Mouse (Mus musculus) forebrain, embryonic 12.5 days (tissue): ENCODE measurements around the gene Eif4g1. TPM values are rescaled to one million over a fixed set of nuclear protein-coding genes. Genes with fewer than 3 reads are reported as not detected.
A peak's percentile ranks its signal among the peaks of the same experiment; 100 is the strongest.
"Not testable (repeated sequence)": the region's sequence is repeated elsewhere in the genome, so short reads cannot be mapped to it uniquely, and the experiment has no call there.

Experiments used
- ATAC-seq: fragments of 200-750 bp; cut with Nextera tagmentation; 2 replicates; pipeline ENCODE4 v1.8.0; 2017; ENCODE audit warnings: moderate TSS enrichment; ENCODE audit not compliant: low FRiP score
- H3K27ac ChIP-seq: fragments of 300-500 bp; sonication (generic); 2 replicates; pipeline ENCODE4 v1.5.1; 2016; ENCODE audit warnings: mild to moderate bottlenecking
- H3K27me3 ChIP-seq: fragments of 300-500 bp; sonication (generic); 2 replicates; pipeline ENCODE4 v1.6.1; 2016; ENCODE audit warnings: mild to moderate bottlenecking
- H3K36me3 ChIP-seq: fragments of 300-500 bp; sonication (generic); replicated peaks from 2 replicates; pipeline ENCODE4 v1.6.1; 2016; ENCODE audit warnings: mild to moderate bottlenecking
- H3K4me1 ChIP-seq: fragments of 300-500 bp; sonication (generic); 2 replicates; pipeline ENCODE4 v1.6.1; 2016
- H3K4me2 ChIP-seq: fragments of 300-500 bp; sonication (generic); 2 replicates; pipeline ENCODE4 v1.6.1; 2016; ENCODE audit warnings: mild to moderate bottlenecking, moderate library complexity
- H3K4me3 ChIP-seq: fragments of 300-500 bp; sonication (generic); replicated peaks from 2 replicates; pipeline ENCODE4 v1.5.1; 2016; ENCODE audit warnings: mild to moderate bottlenecking
- H3K9ac ChIP-seq: fragments of 300-500 bp; sonication (generic); 2 replicates; pipeline ENCODE4 v1.6.1; 2016; ENCODE audit warnings: mild to moderate bottlenecking
- H3K9me3 ChIP-seq: fragments of 300-500 bp; sonication (generic); 2 replicates; pipeline ENCODE4 v1.6.1; 2016
- WGBS: fragments of 180-500 bp; shearing (Covaris S2); methylation state at CpG from one replicate; pipeline ENCODE4 v1.1.7; 2016; 5-methylcytosine and 5-hydroxymethylcytosine counted together
- polyA plus RNA-seq: library from polyadenylated mRNA; unstranded; fragments of >200 nt; fragmentation: Nextera tagmentation; extraction: Ambion mirVana; gene quantifications from 2 replicates; pipeline ENCODE4 v1.2.1, GENCODE M21; 2016

Gene Eif4g1
- 190 and 211 TPM in 2 replicates for polyA plus RNA-seq

DNA sequence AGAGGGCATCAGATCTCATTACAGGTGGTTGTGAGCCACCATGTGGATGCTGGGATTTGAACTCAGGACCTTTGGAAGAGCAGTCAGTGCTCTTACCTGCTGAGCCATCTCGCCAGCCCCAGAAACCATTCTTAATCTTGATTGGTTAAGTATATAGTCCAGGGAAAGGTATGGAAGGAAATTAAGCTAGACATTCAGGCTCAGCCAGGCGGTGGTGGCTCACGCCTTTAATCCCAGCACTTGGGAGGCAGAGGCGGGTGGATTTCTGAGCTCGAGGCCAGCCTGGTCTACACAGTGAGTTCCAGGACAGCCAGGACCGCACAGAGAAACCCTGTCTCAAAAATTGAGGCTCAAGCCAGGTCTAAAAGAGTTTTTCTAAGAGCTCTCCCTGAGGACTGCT lies at the start of gene Eif4g1:
Eif4g1 (plus strand) TSS at position 301 of the 400 bp plus-strand sequence.
- not testable (repeated sequence) for H3K9me3 ChIP-seq

DNA sequence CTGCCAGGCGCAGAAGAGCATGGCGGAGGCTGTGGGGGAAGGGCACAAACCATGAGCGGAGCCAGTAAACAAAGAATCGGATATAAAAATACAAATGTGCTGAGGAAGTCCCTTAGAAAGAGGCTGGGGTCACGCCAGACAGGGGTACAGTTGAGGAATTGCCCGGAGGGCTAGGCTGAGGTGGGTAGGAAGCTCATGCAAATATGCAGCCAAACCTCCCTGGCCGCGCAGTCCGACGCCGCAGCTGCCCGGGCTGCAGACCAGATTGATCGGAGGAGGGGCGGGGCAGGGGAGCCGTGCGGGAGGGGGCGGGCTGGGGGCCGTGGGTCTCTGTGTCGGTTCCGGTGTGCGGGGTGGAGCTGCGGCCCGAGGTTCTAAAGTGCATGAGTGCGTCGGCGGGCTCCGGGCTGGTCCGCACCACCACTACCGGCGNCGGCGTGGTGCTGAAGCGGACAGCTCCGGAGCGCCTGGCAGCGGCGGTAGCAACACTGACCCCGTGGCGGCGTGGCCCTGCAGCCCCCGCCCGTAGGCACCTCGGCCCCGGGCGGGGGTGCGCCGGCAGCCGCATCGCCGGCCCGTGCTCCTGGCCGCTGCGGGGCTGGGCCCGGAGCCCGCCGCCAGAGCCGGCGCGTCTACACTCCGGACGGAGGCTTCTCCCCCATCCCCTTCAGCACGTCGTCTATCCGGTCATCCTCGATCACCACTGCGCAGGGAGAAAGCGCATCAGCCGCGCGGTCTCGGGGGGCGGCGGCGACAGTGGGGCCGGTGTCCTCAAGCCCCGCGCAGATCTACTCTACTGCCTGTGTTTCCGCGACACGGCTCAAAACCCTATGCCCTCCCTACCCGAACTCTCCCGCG lies 48.3 kb upstream of the Eif4g1 start:
- Histone ChIP-seq H3K27ac (peak overlapping the region; percentile 82; the same call in 1 of the 2 replicates), H3K27me3 (peaks cover 9% of the 10 kb centered on the region; the same call in 1 of the 2 replicates), H3K4me3 (peak overlapping the region; percentile 75), H3K9ac (peak overlapping the region; percentile 87), H3K4me2 (peak overlapping the region; percentile 75), H3K4me1 (peaks cover 30% of the 10 kb centered on the region), H3K36me3 (peaks cover 5% of the 10 kb centered on the region; the same call in 1 of the 2 replicates), H3K9me3 (no peaks in the 10 kb centered on the region)
- ATAC-seq = peak; percentile 15
- 2% methylated on average over 66 of the region's 83 CpGs for WGBS

More for the DNA sequence above, at the start of gene Eif4g1:
- WGBS = 89% methylated on average over 5 of the region's 6 CpGs
- not testable (repeated sequence) for H3K4me3 ChIP-seq, H3K9ac ChIP-seq, H3K4me1 ChIP-seq, H3K27me3 ChIP-seq, H3K27ac ChIP-seq, ATAC-seq, H3K4me2 ChIP-seq
- H3K36me3 ChIP-seq = peaks cover 10% of the 10 kb centered on the region

DNA sequence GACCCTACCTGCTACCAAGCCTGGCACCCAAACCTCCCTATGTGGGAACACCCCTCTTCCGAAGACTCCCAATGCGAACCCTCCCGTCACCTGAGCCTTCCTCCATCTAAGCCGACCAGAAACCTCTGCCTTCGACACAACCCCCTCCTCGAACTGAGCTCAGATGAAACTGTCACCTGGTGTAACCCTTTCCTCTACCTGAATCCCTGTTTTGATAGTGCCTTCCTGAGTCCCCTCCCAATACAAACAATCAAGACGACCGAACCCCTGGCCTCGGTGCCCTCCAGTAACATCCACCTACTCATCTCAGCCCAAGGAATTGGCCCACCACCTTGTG lies 47.7 kb upstream of the Eif4g1 start:
- Histone ChIP-seq H3K27ac (peak overlapping the region; percentile 82), H3K9ac (peak overlapping the region; percentile 87), H3K27me3 (peaks cover 9% of the 10 kb centered on the region; the same call in 1 of the 2 replicates), H3K4me1 (peaks cover 30% of the 10 kb centered on the region), H3K36me3 (peaks cover 5% of the 10 kb centered on the region; the same call in 1 of the 2 replicates), H3K4me2 (peak overlapping the region; percentile 75), H3K4me3 (peak overlapping the region; percentile 75), H3K9me3 (no peaks in the 10 kb centered on the region)
- ATAC-seq = peak; percentile 4
- 2% methylated on average over 9 of the region's 9 CpGs for WGBS

DNA sequence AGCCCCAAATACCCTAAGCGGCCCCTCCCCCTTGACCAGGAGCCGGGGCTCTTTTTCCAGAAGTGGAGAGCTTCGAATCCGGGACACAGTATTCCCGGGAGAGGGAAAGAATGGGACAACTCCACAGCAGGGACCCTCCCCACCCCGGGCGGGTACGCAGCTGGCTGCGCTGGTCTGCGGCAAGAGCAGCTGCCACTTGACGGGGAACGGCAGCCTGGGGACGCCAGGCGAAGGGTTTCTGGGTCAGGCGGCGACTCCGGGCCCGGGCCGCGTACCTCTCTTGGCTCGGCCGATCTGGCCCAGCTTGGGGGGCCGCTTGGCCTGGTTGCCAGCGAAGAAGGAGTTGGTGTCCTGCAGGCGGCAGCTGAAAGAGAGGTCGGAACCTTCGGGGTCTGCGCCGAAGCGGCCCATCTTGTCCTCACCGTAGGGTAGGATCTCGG lies 47.3 kb upstream of the Eif4g1 start:
- Histone ChIP-seq H3K9me3 (no peaks in the 10 kb centered on the region), H3K27me3 (peaks cover 9% of the 10 kb centered on the region; the same call in 1 of the 2 replicates), H3K4me1 (peaks cover 30% of the 10 kb centered on the region), H3K36me3 (peaks cover 5% of the 10 kb centered on the region; the same call in 1 of the 2 replicates), H3K9ac (peak overlapping the region; percentile 87), H3K27ac (peak overlapping the region; percentile 82), H3K4me2 (peak overlapping the region; percentile 75), H3K4me3 (peak overlapping the region; percentile 75)
- ATAC-seq = peak; percentile 12
- WGBS = under 1% methylated on average over 32 of the region's 32 CpGs

DNA sequence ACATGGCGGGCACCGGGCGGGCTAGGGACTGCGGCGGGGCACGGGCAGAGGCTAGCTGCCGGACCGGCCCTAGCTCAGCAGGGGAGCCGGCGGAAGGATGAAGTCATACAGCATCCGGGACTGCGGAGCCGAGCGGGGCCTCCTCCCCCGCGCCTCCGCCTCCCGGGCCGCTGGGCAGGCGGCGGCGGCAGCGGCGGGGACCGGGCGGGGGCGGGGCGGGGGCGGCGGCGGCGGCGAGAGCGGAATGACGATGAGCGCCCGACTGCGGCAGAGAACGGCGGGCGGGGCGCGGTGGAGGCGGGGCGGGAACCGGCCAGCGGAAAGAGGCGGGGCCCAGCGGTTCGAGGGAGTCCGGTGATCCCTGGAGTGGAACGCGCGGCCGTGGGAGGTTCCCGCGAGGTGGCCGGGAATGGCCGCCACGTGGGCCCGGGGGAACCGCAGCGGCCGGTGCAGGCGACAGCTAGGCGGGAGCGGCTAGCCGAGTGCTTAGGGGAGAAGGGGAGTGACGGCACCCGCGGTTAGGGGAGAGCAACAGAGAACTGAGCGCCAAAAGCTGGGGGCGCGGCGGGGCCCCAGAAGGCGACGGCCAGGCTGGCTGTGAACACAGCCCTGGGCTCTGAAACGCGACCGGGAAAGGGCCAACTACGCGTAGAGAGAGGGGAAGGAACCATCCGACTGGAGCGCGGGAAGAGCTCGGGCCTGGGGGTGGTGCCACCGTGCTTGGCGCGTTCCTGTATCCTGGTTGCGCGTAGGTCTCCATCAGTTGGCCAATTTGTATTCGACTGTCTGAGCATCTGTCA lies 46.7 kb upstream of the Eif4g1 start, which contains the start of gene Camk2n2:
Camk2n2 (minus strand) TSS at position 97 of the 800 bp plus-strand sequence.
- Histone ChIP-seq H3K27me3 (peaks cover 9% of the 10 kb centered on the region; the same call in 1 of the 2 replicates), H3K36me3 (peaks cover 2% of the 10 kb centered on the region; the same call in 1 of the 2 replicates), H3K4me2 (peak within 1 kb of the TSS; percentile 75), H3K4me3 (peak within 1 kb of the TSS; percentile 75), H3K4me1 (peaks cover 30% of the 10 kb centered on the region), H3K9me3 (no peaks in the 10 kb centered on the region), H3K9ac (peak within 1 kb of the TSS; percentile 87), H3K27ac (peak within 1 kb of the TSS; percentile 82)
- WGBS = under 1% methylated on average over 80 of the region's 92 CpGs
- ATAC-seq = peak; percentile 67

DNA sequence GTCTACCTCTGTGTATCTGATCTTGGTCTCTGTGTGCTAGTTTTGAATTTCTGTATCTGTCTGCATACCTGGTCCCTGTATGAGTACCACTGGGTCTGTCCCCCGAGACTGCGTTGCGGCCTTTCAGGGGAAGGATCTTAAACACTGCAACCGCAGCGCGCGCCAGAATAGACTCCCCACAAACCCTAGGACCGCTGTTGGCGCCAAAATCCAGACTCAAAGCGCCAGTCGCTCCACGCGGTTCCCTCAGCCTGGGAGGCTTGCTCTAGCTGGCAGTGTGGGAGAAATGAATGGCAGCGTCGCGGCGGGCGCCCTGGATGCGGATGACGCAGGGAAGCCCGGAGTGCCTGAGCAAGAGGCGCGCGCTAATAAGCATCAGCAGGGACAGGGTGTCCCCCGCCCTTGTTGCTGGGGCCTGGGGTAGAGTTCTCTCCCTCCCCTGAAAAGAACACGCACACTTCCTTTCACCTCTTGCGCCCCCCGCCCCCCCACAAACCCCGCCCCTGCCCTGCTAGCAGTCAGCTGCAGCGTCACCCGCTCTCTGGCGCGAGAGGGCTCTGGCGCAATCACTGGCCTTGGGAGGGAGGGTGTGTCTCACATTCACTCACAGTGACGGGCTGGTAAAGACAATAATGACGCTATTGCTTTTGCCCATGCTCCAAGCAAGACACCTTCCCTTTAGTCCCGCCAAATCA lies 46.0 kb upstream of the Eif4g1 start:
- peak; percentile 57 for ATAC-seq
- Histone ChIP-seq H3K4me1 (peaks cover 30% of the 10 kb centered on the region), H3K9me3 (no peaks in the 10 kb centered on the region), H3K9ac (peak overlapping the region; percentile 87), H3K27me3 (peaks cover 9% of the 10 kb centered on the region; the same call in 1 of the 2 replicates), H3K4me2 (peak overlapping the region; percentile 75), H3K4me3 (peak overlapping the region; percentile 75), H3K27ac (peak overlapping the region; percentile 82), H3K36me3 (no peaks in the 10 kb centered on the region)
- under 1% methylated on average over 36 of the region's 37 CpGs for WGBS

DNA sequence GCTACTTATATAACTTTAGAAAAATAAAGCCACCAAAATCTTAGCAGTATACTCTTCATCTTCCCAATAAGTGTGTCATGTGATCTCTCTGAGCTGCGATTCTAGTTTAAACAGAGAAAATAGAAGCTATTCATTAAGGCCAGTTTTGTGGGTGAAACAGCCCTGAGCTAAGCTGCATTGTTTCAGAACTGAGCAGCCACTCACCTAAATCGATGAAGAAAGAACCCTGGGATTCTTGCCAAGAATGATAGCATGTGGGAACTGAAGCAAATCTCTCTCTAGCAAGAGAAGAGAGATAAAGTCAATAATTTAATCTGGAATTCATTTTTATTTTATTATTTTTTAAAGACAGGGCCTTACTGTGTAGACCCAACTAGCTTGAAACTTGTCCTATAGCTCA lies 44.9 kb upstream of the Eif4g1 start:
- no peak for ATAC-seq
- WGBS = 14% methylated on average over 2 of the region's 2 CpGs
- Histone ChIP-seq H3K4me2 (no peak overlapping the region), H3K27ac (no peak overlapping the region), H3K4me3 (no peak overlapping the region), H3K27me3 (peaks cover 9% of the 10 kb centered on the region; the same call in 1 of the 2 replicates), H3K9me3 (no peaks in the 10 kb centered on the region), H3K4me1 (peaks cover 30% of the 10 kb centered on the region), H3K9ac (no peak overlapping the region), H3K36me3 (no peaks in the 10 kb centered on the region)

DNA sequence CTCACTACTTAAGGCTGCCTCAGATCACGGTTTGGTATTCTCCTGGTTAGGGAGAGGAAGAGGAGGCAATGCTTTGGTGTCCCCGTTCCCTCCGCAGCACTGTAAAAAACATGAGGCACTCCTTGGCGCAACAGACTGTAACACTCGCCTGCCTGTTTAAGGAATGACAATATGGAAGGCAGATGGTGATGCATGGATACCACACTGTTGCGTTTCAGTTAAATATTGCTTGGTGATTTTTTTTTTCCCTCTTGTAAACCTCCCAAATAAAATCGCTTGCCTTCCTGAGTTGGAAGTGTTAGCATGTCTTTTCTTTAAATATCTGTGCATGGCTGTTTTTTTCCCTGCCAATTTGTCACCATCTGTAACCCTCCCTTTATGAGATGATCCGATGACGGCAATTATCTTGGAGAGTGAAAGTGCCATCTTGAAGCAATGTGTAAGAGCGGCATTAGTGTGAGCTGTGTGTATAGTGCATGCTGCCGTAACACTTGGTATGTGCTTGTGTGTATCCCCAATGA lies 39.2 kb upstream of the Eif4g1 start:
- Histone ChIP-seq H3K4me1 (peaks cover 17% of the 10 kb centered on the region), H3K9me3 (no peaks in the 10 kb centered on the region), H3K4me2 (peak overlapping the region; percentile 94), H3K4me3 (no peak overlapping the region), H3K27ac (no peak overlapping the region), H3K36me3 (no peaks in the 10 kb centered on the region), H3K27me3 (peaks cover 13% of the 10 kb centered on the region), H3K9ac (no peak overlapping the region)
- 56% methylated on average over 11 of the region's 11 CpGs for WGBS
- no peak for ATAC-seq

DNA sequence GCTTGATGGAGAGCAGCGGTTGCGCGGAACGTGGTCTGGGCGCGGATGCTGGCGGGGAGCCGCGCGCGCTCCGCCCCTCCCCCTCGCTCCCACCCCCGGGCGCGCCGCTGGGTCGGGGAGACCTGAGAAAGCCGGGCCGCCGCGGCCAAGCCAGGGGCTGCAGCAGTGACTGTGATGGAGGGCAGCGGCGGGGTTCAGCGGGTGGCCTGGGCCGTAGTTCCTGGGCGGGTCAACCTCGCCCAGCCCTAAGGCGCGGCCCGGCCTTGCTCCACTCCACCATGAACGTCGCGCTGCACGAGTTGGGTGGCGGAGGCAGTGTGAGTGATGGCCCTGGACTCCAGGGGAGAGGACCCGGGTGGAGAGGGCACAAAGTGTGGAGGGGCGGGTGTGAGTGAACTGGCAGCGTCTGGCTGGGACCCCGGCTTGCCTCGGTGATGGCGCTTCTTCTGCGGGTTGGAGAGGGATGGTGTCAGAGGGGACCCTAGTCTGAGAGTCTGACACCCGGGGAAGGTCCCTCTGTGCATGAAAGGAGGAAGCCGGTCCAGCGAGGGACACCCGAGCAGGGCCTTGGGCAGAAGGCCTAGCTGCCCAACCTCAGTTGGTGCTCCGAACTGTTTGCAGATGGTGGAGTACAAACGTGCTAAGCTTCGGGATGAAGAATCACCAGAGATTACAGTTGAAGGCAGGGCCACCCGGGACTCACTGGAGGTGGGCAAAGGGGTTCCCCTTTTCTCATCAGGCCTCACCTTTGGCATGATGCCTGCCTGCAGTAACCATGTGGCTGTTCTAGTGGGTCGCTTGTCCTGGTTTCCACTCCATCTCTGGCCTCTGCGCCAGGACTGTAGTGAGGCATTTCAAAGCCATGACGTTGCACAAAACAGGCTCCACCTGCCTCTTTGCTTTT lies 38.1 kb upstream of the Eif4g1 start, which contains the start of gene Ece2:
Ece2 (plus strand) TSS at position 98 of the 904 bp plus-strand sequence.
- H3K4me1 ChIP-seq = peaks cover 17% of the 10 kb centered on the region
- peak within 1 kb of the TSS; percentile 94 for H3K4me2 ChIP-seq
- peak; percentile 70 for ATAC-seq
- 7% methylated on average over 49 of the region's 54 CpGs for WGBS
- no peaks in the 10 kb centered on the region for H3K36me3 ChIP-seq
- peaks cover 13% of the 10 kb centered on the region for H3K27me3 ChIP-seq
- H3K4me3 ChIP-seq = peak within 1 kb of the TSS; percentile 64
- H3K27ac ChIP-seq = peak within 1 kb of the TSS; percentile 53; the same call in 1 of the 2 replicates
- no peaks in the 10 kb centered on the region for H3K9me3 ChIP-seq
- H3K9ac ChIP-seq = peak within 1 kb of the TSS; percentile 75

DNA sequence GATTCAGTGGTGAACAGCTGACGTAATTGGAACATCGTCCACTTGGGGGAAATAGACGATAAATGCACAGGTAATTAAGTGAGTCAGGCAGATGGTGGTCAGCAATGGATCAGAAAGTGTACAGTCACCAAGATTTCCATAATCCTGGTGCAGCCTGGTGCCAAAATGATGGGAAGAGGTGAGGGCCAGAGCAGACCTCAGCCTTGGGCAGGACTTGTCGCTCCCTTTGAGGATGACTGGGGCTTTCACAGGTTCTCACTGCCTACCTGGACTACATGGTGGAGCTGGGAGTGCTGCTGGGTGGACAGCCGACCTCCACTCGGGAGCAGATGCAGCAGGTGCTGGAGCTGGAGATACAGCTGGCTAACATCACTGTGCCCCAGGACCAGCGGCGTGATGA lies 30.7 kb upstream of the Eif4g1 start:
- ATAC-seq = no peak
- no peak overlapping the region for H3K4me3 ChIP-seq
- WGBS = 82% methylated on average over 8 of the region's 8 CpGs
- no peaks in the 10 kb centered on the region for H3K27me3 ChIP-seq
- no peak overlapping the region for H3K4me2 ChIP-seq
- no peaks in the 10 kb centered on the region for H3K4me1 ChIP-seq
- no peaks in the 10 kb centered on the region for H3K9me3 ChIP-seq
- no peak overlapping the region for H3K9ac ChIP-seq
- H3K27ac ChIP-seq = no peak overlapping the region
- H3K36me3 ChIP-seq = no peaks in the 10 kb centered on the region
